Mouse (Mus musculus) heart, embryonic 14.5 days (tissue): ENCODE measurements at regions not wholly inside any gene's neighbourhood (a gene's known extent, or its start where the extent isn't known, plus 50 kb on each side); places are given as distances from the start of the nearest gene placed in this dataset.
A peak's percentile ranks its signal among the peaks of the same experiment; 100 is the strongest.
"Not testable (repeated sequence)": the region's sequence is repeated elsewhere in the genome, so short reads cannot be mapped to it uniquely, and the experiment has no call there.

ENCODE experiments used
- ATAC-seq: fragments of 200-750 bp; cut with Nextera tagmentation; 2 replicates; pipeline ENCODE4 v1.8.0; 2017; ENCODE audit warnings: low read depth, moderate TSS enrichment; ENCODE audit not compliant: insufficient number of reproducible peaks, insufficient read depth, low FRiP score
- H3K27ac ChIP-seq, 2 experiments: fragments of 200-500 bp in 1 of 2; fragments of 300-500 bp in 1 of 2; sonication (generic) in 1 of 2; replicated peaks in 1 of 2; 2 replicates each; pipeline ENCODE4 v1.5.1; 2012 to 2014; ENCODE audit warnings: low read depth in 2 of 2, low read length in 2 of 2, control low read depth in 1 of 2, mild to moderate bottlenecking in 1 of 2, mixed read lengths in 1 of 2; ENCODE audit not compliant: control insufficient read depth in 1 of 2, insufficient read depth in 1 of 2
- H3K27me3 ChIP-seq: fragments of 300-500 bp; sonication (generic); 2 replicates; pipeline ENCODE4 v1.6.1; 2014; ENCODE audit warnings: mild to moderate bottlenecking, low read length, control low read depth; ENCODE audit not compliant: control insufficient read depth, insufficient read depth
- H3K36me3 ChIP-seq: fragments of 300-500 bp; sonication (generic); 2 replicates; pipeline ENCODE4 v1.6.1; 2014; ENCODE audit warnings: mild to moderate bottlenecking, control low read depth, low read length, mixed read lengths; ENCODE audit not compliant: control insufficient read depth, insufficient read depth
- H3K4me1 ChIP-seq, 2 experiments: fragments of 200-500 bp in 1 of 2; fragments of 300-500 bp in 1 of 2; sonication (generic) in 1 of 2; 2 replicates each; pipeline ENCODE4 v1.6.1; 2012 to 2014; ENCODE audit warnings: low read length in 2 of 2, control low read depth in 1 of 2, mixed read lengths in 1 of 2; ENCODE audit not compliant: control insufficient read depth in 2 of 2, insufficient read depth in 2 of 2
- H3K4me2 ChIP-seq: fragments of 300-500 bp; sonication (generic); 2 replicates; pipeline ENCODE4 v1.6.1; 2014; ENCODE audit warnings: mild to moderate bottlenecking, low read length
- H3K4me3 ChIP-seq, 2 experiments: fragments of 200-500 bp in 1 of 2; fragments of 300-500 bp in 1 of 2; sonication (generic) in 1 of 2; 2 replicates each; pipeline ENCODE4 v1.5.1; 2012 to 2014; ENCODE audit warnings: low read length in 2 of 2, mild to moderate bottlenecking in 2 of 2, control low read depth in 1 of 2, low read depth in 1 of 2, moderate library complexity in 1 of 2; ENCODE audit not compliant: control insufficient read depth in 1 of 2, insufficient read depth in 1 of 2
- H3K9ac ChIP-seq: fragments of 300-500 bp; sonication (generic); 2 replicates; pipeline ENCODE4 v1.6.1; 2014; ENCODE audit warnings: mild to moderate bottlenecking, low read length
- H3K9me3 ChIP-seq: fragments of 300-500 bp; sonication (generic); 2 replicates; pipeline ENCODE4 v1.6.1; 2016; ENCODE audit warnings: low read length, control low read depth; ENCODE audit not compliant: control insufficient read depth
- WGBS: fragments of 180-500 bp; shearing (Covaris S2); extraction: QIAGEN DNeasy Blood & Tissue Kit; methylation state at CpG from one replicate; pipeline ENCODE4 v1.1.7; 2014; 5-methylcytosine and 5-hydroxymethylcytosine counted together

DNA sequence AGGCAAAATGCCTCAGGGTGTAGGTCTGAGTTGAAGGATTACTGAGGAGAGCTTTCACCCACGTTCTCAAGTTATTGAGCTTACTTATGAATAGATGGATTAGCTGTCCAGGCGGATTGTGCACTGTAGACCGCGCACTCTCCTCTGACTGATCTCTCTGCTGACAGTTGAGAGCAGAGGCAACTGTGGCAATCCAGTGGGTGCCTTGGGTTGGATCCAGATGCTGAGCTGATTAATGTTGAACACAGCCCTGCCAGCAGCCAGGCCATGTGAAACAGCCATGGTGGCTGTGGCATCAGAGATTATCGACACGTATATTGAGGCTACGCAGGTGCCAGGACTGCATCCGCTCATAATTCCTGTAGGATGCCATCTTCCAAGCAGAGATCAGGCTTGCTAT is 53.6 kb downstream of the Gm10320 start:
- WGBS = 89% methylated on average over 8 of the region's 8 CpGs
- no peaks in the 10 kb centered on the region for H3K36me3 ChIP-seq
- H3K4me3 ChIP-seq = no peak overlapping the region
- H3K27me3 ChIP-seq = peaks cover 4% of the 10 kb centered on the region; the same call in 1 of the 2 replicates
- H3K4me1 ChIP-seq = no peaks in the 10 kb centered on the region
- no peak for ATAC-seq
- H3K9me3 ChIP-seq = 0 out of 2 replicates have a peak, but pooled peaks cover 4% of the 10 kb centered on the region
- no peak overlapping the region for H3K27ac ChIP-seq
- no peak overlapping the region for H3K9ac ChIP-seq
- H3K4me2 ChIP-seq = no peak overlapping the region

DNA sequence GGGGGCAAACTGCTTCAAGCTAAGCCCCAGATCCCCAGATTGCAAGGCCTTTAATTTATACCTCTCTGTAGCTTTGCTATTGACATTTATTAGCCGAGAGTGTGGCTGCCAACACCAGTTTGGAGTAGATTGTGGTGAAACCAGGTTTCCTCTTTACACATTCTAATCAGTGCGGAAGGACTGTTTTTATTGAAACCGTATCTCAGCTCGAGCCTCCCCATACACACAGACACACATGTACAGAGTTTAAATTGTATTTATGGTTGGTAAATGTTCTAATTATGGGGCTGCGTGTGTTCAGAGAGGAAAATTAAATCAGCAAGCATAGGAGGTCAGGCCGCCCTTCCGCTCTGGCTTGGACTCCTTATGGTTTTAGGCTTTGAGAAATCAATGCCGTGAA is 54.8 kb downstream of the Gm10320 start:
- H3K4me3 ChIP-seq = no peak overlapping the region
- H3K4me2 ChIP-seq = no peak overlapping the region
- H3K36me3 ChIP-seq = no peaks in the 10 kb centered on the region
- H3K27me3 ChIP-seq = peaks cover 4% of the 10 kb centered on the region; the same call in 1 of the 2 replicates
- no peak overlapping the region for H3K27ac ChIP-seq
- H3K4me1 ChIP-seq = no peaks in the 10 kb centered on the region
- ATAC-seq = no peak
- H3K9ac ChIP-seq = no peak overlapping the region
- WGBS = 79% methylated on average over 8 of the region's 8 CpGs
- 0 out of 2 replicates have a peak, but pooled peaks cover under 1% of the 10 kb centered on the region for H3K9me3 ChIP-seq

DNA sequence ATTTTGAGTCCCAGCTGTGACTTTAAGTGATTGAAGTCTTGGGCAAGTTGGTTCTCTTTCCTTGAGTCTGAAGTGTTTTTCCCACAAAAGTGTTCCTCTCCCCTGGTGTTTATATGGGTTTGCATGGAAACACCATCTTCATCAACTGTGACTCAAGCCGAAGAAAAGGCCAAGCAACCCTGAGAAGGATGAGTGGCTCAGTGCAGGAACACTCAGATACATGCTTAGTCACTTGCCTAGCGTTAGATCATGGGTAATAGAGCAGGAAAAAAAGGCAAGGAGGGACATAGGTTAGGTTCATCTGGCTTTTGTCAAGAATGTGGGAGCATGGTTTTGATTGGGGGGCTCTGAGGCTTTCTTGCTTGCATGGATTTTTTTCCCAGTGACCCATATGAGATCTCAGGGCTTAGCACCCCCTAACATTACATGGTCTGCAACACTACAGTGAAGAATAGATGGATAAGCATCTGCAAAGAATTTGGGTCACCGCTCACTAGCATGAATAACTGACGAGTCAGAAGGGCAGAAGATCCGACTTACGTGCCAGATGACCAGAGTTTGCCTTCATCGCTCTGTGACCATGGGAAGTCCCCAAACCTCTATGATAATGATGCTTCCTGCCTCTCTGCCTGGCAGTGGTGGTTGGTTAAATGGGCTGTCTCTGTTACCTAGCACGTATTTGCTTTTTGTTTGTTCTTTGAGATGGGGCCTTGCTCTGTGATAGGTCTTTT is 56.4 kb downstream of the Gm10320 start:
- Histone ChIP-seq H3K9ac (no peak overlapping the region), H3K4me3 (no peak overlapping the region), H3K4me2 (no peak overlapping the region), H3K27ac (no peak overlapping the region), H3K36me3 (no peaks in the 10 kb centered on the region), H3K4me1 (no peaks in the 10 kb centered on the region), H3K27me3 (peaks cover 10% of the 10 kb centered on the region), H3K9me3 (no peaks in the 10 kb centered on the region)
- 84% methylated on average over 8 of the region's 8 CpGs for WGBS
- ATAC-seq = no peak

DNA sequence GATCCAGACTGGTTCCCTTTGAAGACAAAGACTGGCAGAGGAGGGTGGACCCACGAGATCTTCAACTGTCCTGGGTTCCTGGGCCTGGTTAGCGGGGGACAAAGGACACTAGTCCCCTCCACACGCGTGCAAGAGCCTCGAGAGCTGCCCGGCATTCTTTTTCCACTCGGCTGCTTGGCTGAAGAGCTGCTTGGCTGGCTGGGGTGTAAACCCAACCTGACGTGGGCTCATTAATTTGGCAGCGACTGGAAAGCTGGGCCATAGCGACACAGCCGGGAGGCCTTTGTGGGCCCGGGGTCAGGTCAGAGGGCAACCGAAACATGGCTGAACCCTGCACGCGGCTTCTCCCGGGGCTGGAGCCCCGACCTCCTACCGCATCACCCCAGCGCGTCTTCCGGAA is 62.0 kb downstream of the Gm10320 start:
- ATAC-seq = no peak
- WGBS = 50% methylated on average over 21 of the region's 21 CpGs
- Histone ChIP-seq H3K4me2 (no peak overlapping the region), H3K9me3 (no peaks in the 10 kb centered on the region), H3K4me1 (no peaks in the 10 kb centered on the region), H3K4me3 (no peak overlapping the region), H3K27me3 (peaks cover 34% of the 10 kb centered on the region), H3K36me3 (no peaks in the 10 kb centered on the region), H3K27ac (no peak overlapping the region), H3K9ac (no peak overlapping the region)

DNA sequence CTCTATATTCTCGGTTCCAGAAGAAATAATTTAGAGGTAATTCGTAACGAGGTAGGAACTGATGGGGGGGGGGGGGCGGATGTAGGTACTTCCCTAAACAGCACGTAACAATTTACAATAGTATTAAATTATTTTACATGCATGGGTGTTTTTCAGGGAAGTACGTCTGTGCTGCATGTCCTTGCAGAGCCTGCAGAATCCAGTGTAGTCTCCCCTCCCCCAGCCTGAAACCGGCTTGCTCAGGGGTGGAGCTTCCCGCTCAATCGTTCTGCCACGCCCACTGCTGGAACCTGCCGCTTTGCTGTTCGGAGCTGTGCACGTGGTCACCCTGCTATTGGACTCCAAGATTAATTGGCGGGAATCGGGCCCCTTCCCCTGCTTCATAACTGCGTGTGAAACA is 64.1 kb downstream of the Gm10320 start:
- H3K4me3 ChIP-seq, H3K9me3 ChIP-seq, H3K9ac ChIP-seq, ATAC-seq, H3K36me3 ChIP-seq, H3K4me1 ChIP-seq, H3K27ac ChIP-seq: not testable (repeated sequence)
- H3K27me3 ChIP-seq = peaks cover 30% of the 10 kb centered on the region
- peak overlapping the region; percentile 34 for H3K4me2 ChIP-seq
- WGBS = 10% methylated on average over 16 of the region's 16 CpGs

DNA sequence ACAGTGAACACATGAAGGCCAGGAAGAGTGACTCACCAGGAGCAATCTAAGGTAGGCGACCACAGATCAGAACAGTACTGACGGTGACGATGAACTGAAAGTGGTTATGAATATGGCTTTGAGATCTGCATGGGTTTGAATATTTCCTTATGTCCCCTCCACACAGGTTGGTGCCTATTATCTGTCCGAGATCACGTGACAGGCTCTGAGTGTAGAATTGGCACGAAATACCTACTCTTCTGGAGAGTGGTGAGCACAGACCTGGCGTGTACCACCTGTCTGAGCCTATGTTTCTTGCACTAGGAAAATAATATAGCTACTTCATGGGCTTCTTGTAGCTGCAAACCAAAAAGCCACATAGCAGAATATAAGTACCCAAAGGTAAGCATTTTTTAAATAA is 66.8 kb downstream of the Gm10320 start:
- H3K4me2 ChIP-seq = no peak overlapping the region
- no peak overlapping the region for H3K27ac ChIP-seq
- ATAC-seq = no peak
- 81% methylated on average over 7 of the region's 7 CpGs for WGBS
- H3K27me3 ChIP-seq = peaks cover 23% of the 10 kb centered on the region
- H3K9me3 ChIP-seq = no peaks in the 10 kb centered on the region
- H3K4me1 ChIP-seq = no peaks in the 10 kb centered on the region
- H3K36me3 ChIP-seq = no peaks in the 10 kb centered on the region
- H3K9ac ChIP-seq = no peak overlapping the region
- no peak overlapping the region for H3K4me3 ChIP-seq

DNA sequence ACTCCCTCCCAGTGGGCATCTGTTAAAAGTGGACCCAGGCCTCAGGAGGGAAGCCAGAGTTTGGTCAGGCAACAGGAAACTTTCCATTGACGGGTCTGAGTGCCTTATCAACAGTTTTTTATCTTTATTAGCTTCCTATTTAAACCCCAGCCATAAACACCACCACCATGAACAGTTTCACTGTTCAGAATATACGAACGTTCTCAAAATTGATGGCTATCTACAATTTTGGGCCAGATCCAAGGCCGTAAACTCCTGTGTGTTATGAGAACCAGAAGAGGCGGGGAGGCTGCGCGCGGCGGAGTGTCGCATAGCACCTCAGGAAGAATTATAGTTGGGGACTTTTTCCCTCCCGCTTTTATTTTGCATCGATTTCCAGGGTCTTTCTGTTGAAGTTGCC is 67.8 kb downstream of the Gm10320 start:
- Histone ChIP-seq H3K9ac (no peak overlapping the region), H3K27ac (no peak overlapping the region), H3K27me3 (peaks cover 13% of the 10 kb centered on the region), H3K4me3 (no peak overlapping the region), H3K4me2 (no peak overlapping the region), H3K9me3 (no peaks in the 10 kb centered on the region), H3K36me3 (no peaks in the 10 kb centered on the region), H3K4me1 (no peaks in the 10 kb centered on the region)
- no peak for ATAC-seq
- 69% methylated on average over 12 of the region's 12 CpGs for WGBS
